Mouse (Mus musculus) gastrocnemius, postnatal 4 days (tissue): ENCODE measurements at regions not wholly inside any gene's neighbourhood (a gene's known extent, or its start where the extent isn't known, plus 50 kb on each side); places are given as distances from the start of the nearest gene placed in this dataset.

Source experiments
- DNase-seq, 2 experiments: peaks; one replicate each; pipeline ENCODE4 v3.0.0; 2021 to 2022; ENCODE audit warnings: low spot score in 2 of 2, mixed read lengths in 2 of 2

GRCm38 (mm10) chr14:48330965-48331622 is 114.8 kb upstream of the Tmem260 start:
- no peak for DNase-seq

GRCm38 (mm10) chr14:48331623-48332000 is 114.3 kb upstream of the Tmem260 start:
- DNase-seq = no peak

GRCm38 (mm10) chr14:48332193-48332592 is 113.7 kb upstream of the Tmem260 start:
- no peak for DNase-seq

GRCm38 (mm10) chr14:48332660-48333059 is 113.3 kb upstream of the Tmem260 start:
- no peak for DNase-seq

GRCm38 (mm10) chr14:48334106-48334809 is 111.7 kb upstream of the Tmem260 start:
- no peak for DNase-seq

GRCm38 (mm10) chr14:48339434-48339833 is 106.5 kb upstream of the Tmem260 start:
- DNase-seq = no peak

- DNase-seq = no peak
Measured at GRCm38 (mm10) chr14:48342944-48343343, 103.0 kb upstream of the Tmem260 start.

GRCm38 (mm10) chr14:48345956-48346355 is 100.0 kb upstream of the Tmem260 start:
- no peak for DNase-seq

- DNase-seq = no peak
Measured at GRCm38 (mm10) chr14:48349392-48350044, 96.4 kb upstream of the Tmem260 start.

GRCm38 (mm10) chr14:48351652-48352051 is 94.3 kb upstream of the Tmem260 start:
- DNase-seq = no peak

- DNase-seq = no peak
Measured at GRCm38 (mm10) chr14:48352825-48353224, 93.1 kb upstream of the Tmem260 start.

GRCm38 (mm10) chr14:48354176-48354575 is 91.7 kb upstream of the Tmem260 start:
- DNase-seq = no peak

GRCm38 (mm10) chr14:48357441-48357840 is 88.5 kb upstream of the Tmem260 start:
- DNase-seq = no peak

GRCm38 (mm10) chr14:48358487-48359159 is 87.3 kb upstream of the Tmem260 start:
- no peak for DNase-seq

GRCm38 (mm10) chr14:48361820-48362219 is 84.1 kb upstream of the Tmem260 start:
- no peak for DNase-seq

GRCm38 (mm10) chr14:48367006-48367405 is 78.9 kb upstream of the Tmem260 start:
- DNase-seq = peak; percentile 51 to 71

GRCm38 (mm10) chr14:48370322-48370721 is 75.6 kb upstream of the Tmem260 start:
- DNase-seq = no peak

- DNase-seq = peak in 1 of 2 experiments; percentile 22
Measured at GRCm38 (mm10) chr14:48371766-48372165, 74.2 kb upstream of the Tmem260 start.

GRCm38 (mm10) chr14:48376112-48376511 is 69.8 kb upstream of the Tmem260 start:
- DNase-seq = no peak
